Mouse (Mus musculus) mouse embryonic stem cell (cell line): ENCODE measurements around the gene Xrcc2.
"Not testable (repeated sequence)": the region's sequence is repeated elsewhere in the genome, so short reads cannot be mapped to it uniquely, and the experiment has no call there.

Experiments
- in situ Hi-C, 2 experiments: fragments of 300-500 bp; cut with MboI; formaldehyde crosslinking; loops; 1 replicate in 1 of 2; 3 replicates in 1 of 2; pipeline ENCODE4 v1.14.3; 2019 to 2020; ENCODE audit warnings: low sequenced_read_pairs in 2 of 2, low pct_unique_long_range_greater_than_20kb in 1 of 2, mixed read lengths in 1 of 2; ENCODE audit not compliant: unreplicated experiment in 1 of 2

Gene Xrcc2

DNA sequence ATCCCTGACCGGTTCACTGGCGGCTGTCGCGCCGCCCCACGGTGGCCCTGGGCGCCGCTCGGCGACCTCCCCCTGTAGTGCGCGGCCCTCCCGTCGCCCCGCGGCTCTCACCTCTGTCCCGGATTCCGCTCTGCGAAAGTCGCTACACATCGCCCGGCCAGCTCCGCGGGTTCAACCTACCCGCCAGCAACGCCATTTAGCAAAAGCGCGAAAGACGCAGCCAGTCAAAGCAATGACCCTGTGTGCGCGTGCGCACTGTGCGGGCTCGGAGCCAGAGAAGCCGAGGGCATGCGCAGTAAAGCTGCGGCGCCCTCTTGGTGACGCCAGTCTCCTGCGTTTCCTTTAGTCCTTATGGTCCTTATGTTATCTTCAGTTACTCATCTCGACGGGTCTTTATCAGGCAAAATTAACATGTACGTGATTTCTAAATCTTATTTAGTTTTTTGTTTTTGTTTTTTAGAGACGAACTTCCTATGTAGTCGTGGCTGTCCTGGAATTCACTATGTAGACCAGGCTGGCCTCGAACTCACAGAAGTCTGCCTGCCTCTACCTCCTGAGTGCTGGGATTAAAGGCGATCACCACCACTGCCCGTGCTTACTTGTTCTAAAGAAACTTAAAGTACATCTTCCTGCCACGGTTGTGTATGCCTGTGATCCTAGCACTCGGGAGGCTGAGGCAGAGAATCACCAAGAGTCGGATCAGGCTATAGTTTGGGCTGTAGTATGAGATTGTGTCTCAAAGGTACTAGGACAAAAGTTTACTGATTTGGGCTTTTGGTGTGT, at the start of gene Xrcc2:
Xrcc2 (minus strand) TSS at position 259 of the 783 bp plus-strand sequence.
- in situ Hi-C loops = no loop called here

DNA sequence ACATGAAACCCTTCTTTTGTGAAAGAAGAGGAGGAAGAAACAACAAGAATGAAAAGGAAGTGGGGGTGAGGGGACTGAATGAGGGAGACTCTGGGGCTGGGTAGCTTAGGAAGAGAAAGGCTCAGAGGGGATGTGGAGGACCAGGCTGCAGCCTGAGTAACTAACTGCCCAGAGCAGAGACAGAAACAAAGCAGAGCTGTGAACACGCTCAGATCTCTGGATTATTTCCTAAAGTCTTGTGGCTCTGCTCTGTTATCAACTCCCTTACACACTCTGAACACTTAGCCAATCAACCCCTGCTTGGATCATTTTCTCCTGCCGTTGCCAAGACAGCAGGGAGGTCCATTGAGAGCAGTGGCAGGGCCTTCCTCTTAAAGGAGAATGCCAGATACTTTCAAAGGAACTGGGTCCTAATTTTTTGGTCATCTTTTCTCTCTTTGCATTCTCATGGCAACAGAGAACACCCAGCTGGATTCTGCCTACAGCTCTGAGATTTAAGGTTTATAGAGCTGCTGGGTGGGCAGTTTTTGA, 48.7 kb upstream of the Xrcc2 start:
- in situ Hi-C loops = no loop called here

- in situ Hi-C loops = no loop called here
Observed at GRCm38 (mm10) chr5:25753556-25754235, 48.1 kb upstream of the Xrcc2 start.

DNA sequence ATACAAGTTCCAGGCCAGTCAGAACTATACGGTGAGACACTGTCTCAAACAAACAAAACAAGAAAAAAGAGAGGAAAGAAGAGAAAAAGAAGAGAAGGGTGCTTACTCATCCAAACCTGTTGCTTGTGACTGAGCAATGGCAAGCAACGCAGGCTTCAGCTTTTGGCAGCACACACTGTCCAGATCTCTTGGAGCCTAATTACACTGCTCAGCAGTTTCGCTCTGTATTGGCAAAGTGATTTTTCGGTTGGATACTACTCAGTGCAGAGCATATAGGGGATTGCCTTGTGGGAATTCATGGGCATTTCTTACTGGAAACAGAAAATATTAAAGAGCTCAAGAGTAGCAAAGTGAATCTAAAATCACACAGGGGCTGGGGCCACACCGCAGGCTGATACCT, 47.2 kb upstream of the Xrcc2 start:
- in situ Hi-C loops = no loop called here

- in situ Hi-C loops = no loop called here
Observed at GRCm38 (mm10) chr5:25751552-25751951, 45.9 kb upstream of the Xrcc2 start.

DNA sequence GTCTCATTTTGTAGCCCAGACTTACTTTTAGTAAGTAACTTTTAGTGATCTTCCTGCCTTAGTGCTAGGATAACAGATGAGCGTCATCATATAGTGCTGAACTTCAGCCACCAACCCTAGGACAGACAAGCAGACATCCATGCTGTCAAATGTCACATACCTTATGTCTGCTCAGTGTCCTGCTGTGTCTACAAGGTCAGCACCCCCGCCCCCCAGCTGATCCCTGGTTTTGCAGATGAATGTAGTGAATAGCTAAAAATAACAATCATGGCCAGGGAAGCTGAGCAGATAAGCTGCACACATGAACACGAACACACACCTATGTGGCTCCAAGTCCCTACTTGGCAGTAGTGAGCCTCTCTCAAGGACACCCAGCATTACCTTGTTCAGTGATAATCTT, 43.0 kb upstream of the Xrcc2 start:
- in situ Hi-C loops = loop anchor here in 1 of 2 experiments (25.0 kb wide), 1 partner anchor 336 kb away; no protein-coding TSS in a partner anchor

DNA sequence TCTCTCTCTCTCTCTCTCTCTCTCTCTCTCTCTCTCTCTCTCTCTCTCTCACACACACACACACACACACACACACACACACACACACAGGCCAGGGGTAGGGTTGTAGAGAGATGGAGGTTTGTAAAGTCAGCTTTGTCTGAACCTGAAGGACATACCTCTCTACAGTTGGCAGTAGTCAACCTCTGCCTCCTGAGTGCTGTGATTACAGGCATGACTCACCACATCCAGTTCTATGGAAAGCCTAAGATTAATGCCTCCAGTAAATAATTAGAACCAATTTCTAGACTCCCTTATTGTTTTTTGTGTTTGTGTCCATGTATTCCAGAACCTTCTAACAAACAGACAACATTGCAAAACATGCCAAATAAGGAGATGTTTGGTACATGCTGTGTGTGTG, 42.3 kb upstream of the Xrcc2 start:
- in situ Hi-C loops = loop anchor here in 1 of 2 experiments (25.0 kb wide), 1 partner anchor 336 kb away; no protein-coding TSS in a partner anchor

- in situ Hi-C loops = loop anchor here (10.0 to 25.0 kb wide), 2 partner anchors 114 to 327 kb away; no protein-coding TSS in a partner anchor
Observed at GRCm38 (mm10) chr5:25738902-25739301, 33.3 kb upstream of the Xrcc2 start.

DNA sequence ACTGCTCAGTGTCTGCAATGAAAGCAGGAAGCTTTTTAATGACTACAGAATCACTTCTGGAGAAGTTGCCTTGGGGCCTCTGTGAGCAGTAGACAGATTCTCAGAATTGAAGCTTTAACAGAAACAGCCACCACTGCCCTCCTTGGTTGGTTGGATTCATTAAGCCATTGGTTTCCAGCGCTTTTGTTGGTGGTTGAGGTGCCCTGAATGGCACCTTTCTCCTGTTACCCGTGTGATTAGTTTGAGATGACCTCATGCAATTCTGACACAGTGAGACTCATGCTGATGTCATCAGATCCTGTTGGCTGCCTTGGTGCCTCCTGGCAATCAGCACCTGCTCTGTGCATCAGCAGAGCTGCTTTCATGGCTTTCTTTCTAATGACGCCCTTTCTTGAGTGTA, 32.8 kb upstream of the Xrcc2 start:
- in situ Hi-C loops = loop anchor here (10.0 to 25.0 kb wide), 2 partner anchors 114 to 326 kb away; no protein-coding TSS in a partner anchor

DNA sequence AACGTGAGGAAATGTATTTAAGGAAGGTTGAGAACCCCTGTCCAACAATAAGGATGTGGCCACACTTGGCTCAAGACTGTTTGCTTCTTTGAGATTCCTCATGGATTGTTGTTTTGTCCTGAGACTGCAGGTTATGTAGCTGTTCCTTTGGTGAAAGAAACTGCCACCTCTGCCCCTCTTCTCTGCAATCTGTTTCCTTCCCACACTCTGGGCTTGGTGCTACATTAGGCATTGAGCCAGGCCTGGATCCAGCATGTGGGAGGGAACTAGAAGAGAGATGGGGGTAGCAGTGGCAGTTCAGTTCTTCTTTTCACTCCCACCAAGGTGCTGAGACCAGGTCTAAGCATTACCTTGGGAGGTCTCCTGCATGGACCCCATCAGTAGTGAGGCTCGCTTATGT, 30.2 kb upstream of the Xrcc2 start:
- in situ Hi-C loops = loop anchor here (10.0 to 25.0 kb wide), 2 partner anchors 111 to 324 kb away; no protein-coding TSS in a partner anchor

DNA sequence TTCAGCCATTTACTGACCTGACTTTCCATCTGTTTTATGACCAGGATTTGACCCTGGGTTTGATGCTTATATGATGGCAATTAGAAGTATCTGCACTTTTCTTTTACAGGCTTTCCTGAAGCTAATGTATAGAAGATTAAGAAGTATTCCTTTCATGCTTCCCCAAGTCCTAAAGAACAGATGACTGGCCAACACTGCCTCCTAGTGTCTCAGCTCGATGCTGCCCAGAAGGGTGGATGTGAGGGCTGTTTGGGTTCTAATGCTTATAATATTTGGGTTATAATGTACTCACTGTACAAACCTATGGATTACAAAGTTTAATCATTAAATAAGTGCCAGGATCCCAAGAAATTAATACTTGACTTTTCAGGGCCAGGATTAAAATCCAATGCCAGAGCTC, 28.7 kb upstream of the Xrcc2 start:
- in situ Hi-C loops = loop anchor here (10.0 to 25.0 kb wide), 2 partner anchors 110 to 322 kb away; no protein-coding TSS in a partner anchor

DNA sequence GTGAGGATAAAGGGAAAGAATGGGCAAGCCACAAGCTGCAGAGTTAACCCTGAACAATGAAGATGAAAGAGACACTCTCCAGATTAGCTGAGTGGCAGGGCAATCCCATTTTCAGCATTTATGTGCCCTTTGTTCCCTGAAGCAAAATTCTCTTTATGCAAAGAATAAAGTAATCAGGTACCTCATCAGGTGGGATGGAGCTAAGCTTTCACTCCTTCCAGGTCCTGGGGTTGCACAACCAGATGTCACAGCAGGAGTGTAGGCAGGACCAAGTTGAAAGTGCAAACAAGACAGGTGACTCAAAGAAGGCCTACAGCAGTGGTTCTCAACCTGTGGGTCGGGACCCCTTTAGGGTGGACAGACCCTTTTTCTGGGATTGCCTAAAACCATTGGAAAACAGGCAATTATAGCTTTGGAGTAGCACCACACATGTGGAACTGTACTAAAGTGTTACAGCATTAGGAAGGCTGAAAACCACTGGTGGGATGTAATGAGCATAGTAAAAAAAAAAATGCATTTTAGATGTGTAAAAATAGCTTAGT, 18.6 kb upstream of the Xrcc2 start:
- in situ Hi-C loops = no loop called here

DNA sequence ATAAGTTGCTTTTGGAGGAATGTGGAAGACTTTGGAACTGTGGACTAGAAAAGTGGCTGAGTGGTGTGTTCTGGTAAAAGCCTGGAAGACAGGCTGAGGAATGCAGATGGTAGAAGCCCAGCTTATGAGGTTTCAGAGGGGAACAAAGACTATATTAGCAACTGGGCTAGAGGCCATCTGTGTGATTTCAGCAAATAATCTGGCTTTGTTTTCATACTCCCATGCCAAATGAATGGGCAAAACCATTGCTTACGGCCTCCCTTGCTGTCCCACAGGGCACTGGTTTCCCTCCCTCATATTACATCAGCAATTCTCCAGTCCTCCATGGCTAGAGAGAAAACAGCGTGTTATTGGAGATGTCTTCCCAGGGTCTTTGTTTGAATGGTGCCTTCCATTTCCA, 17.4 kb upstream of the Xrcc2 start:
- in situ Hi-C loops = no loop called here

GRCm38 (mm10) chr5:25719390-25719789, 13.8 kb upstream of the Xrcc2 start:
- in situ Hi-C loops = no loop called here

DNA sequence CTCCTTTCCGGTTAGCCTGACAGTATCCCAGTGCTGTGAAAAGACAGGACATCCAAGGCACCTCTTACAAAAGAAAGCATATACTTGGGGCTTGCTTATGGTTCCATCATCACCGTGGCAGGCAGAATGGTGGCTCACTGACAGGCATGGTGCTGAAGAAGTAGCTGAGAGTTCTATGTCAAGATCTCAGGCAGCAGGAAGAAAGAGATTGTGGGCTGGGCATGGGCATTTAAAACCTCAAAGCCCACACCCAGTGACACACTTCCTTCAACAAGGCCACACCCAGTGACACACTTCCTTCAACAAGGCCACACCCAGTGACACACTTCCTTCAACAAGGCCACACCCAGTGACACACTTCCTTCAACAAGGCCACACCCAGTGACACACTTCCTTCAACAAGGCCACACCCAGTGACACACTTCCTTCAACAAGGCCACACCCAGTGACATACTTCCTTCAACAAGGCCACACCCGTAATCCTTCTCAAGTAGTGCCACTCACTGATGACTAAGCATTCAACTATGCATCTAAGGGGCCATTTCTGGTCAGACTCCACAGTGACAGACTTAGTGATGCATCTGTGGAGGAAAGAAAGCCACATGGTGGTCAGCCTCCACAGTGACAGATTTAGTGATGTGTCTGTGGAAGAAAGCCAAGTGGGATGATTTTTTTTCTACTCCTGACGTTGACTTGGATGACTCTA, 7.5 kb upstream of the Xrcc2 start:
- in situ Hi-C loops = not testable (repeated sequence)

- in situ Hi-C loops = no loop called here
Observed at GRCm38 (mm10) chr5:25704702-25705566, 691 bp downstream of the Xrcc2 start.

DNA sequence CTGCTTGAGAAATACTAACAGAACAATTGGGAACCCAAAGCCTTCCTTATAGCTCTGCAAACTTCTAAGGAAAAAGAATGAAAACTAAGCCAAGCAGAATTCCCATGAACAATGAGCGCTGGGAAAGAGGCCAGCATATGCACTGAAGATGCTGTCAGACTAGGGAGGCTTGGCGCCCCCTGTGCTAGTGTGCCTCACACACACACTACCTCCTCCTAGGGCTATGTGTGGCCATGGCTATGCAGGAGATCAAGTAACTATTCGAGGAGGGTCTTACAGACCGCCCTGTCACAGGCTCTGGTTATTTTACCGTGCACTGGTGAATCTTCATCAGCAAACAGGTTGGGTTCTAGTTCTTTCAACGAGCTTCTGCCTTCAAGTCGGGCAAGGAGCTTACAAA, 7.7 kb downstream of the Xrcc2 start:
- in situ Hi-C loops = no loop called here

DNA sequence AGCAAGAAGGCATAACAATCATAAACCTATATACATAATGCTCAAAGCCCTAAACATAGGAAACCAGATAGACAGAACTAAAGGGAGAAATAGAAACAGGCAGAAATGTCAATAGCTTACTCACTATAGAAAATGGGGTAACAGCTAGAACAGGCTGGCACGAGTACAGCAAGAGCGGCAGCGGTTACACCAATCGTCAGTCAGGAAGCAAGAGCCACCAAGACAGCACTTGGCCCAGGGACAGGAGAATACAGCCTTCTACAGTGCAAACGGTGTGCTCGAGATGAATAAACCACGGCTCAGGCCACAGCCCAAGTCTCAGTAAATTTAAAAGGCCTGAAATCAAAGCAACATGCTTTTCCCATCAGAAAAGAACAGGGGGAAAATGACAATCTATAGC, 9.4 kb downstream of the Xrcc2 start:
- in situ Hi-C loops = no loop called here
